Mouse (Mus musculus): Measurements from ENCODE around the gene Thap2. TPM values are rescaled to one million over a fixed set of nuclear protein-coding genes. Genes with fewer than 3 reads are reported as not detected.

Thap2 gene
- polyA plus RNA-seq, 1 experiment from 2014 or later = 29.7 TPM

- Histone ChIP-seq H3K27ac (peak overlapping the region; percentile 98; the same call in 1 of the 2 replicates), H3K4me2 (replicated peaks) (peak overlapping the region; percentile 76), H3K27me3 (no peaks in the 10 kb centered on the region), H3K4me3 (peak overlapping the region; percentile 93), H3K4me1 (peaks cover 26% of the 10 kb centered on the region), H3K9ac (peak overlapping the region; percentile 97), H3K9me3 (no peaks in the 10 kb centered on the region), H3K36me3 (peaks cover 5% of the 10 kb centered on the region; the same call in 1 of the 2 replicates)
- 44% methylated on average over 12 of the region's 12 CpGs for WGBS
- ATAC-seq (ENCODE audit: low FRiP score, low read depth) = no peak
Observed at GRCm38 (mm10) chr10:115382846-115383643, 1.2 kb downstream of the Thap2 start.

- Histone ChIP-seq H3K27ac (no peak overlapping the region), H3K4me2 (replicated peaks) (no peak overlapping the region), H3K36me3 (peaks cover 5% of the 10 kb centered on the region; the same call in 1 of the 2 replicates), H3K9me3 (no peaks in the 10 kb centered on the region), H3K9ac (no peak overlapping the region), H3K4me1 (peaks cover 20% of the 10 kb centered on the region), H3K27me3 (no peaks in the 10 kb centered on the region), H3K4me3 (no peak overlapping the region)
- 83% methylated on average over 2 of the region's 2 CpGs for WGBS
- ATAC-seq (ENCODE audit: low FRiP score, low read depth) = no peak
Observed at GRCm38 (mm10) chr10:115381506-115382084, 2.6 kb downstream of the Thap2 start.

DNA sequence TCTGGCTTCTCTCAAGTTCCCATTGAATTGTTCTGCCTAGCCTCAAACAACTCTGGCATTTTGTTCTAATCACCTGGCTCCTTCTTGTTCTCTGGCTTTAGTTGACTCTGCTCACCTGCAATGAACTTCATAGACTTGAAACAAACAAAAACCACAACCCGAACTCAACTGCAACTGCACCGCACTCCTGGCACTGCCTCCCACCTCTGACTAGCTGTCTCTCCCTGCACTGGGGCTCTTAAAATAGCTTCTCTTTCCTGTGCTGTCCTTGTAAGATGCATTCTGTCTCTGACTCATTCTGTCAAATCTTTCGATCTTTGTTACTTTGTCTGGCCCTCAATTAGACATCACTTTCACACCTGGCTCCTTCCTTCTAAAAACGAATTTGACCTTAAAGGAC is 21.1 kb downstream of the Thap2 start:
- H3K27me3 ChIP-seq = no peaks in the 10 kb centered on the region
- no peaks in the 10 kb centered on the region for H3K9me3 ChIP-seq
- 87% methylated on average over 4 of the region's 4 CpGs for WGBS
- peak overlapping the region; percentile 67 for H3K4me2 ChIP-seq (replicated peaks)
- no peak for ATAC-seq (ENCODE audit: low FRiP score, low read depth)
- H3K9ac ChIP-seq = peak overlapping the region; percentile 64
- no peak overlapping the region for H3K27ac ChIP-seq
- H3K4me1 ChIP-seq = peaks cover 19% of the 10 kb centered on the region
- H3K4me3 ChIP-seq = peak overlapping the region; percentile 61
- H3K36me3 ChIP-seq = no peaks in the 10 kb centered on the region

DNA sequence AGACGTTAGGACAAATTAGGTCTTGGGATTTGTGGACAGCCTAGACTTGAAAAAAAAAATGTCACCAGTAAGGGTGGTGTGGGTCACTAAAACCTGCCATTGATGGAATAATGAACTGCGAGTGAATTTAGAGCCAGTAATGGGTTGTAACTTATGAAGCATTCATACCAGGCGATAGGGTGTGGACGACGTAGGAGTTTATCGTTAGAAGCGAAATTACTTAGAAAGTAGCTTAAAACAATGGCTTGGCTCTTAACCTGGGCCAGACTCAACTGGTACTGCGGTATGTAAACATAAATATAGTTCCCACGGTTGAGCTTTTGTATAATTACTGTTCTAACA is 21.6 kb downstream of the Thap2 start:
- 7% methylated on average over 9 of the region's 9 CpGs for WGBS
- Histone ChIP-seq H3K9me3 (no peaks in the 10 kb centered on the region), H3K4me1 (peaks cover 19% of the 10 kb centered on the region), H3K27ac (peak overlapping the region; percentile 90; the same call in 1 of the 2 replicates), H3K27me3 (no peaks in the 10 kb centered on the region), H3K9ac (peak overlapping the region; percentile 64), H3K4me2 (replicated peaks) (peak overlapping the region; percentile 67), H3K36me3 (no peaks in the 10 kb centered on the region), H3K4me3 (peak overlapping the region; percentile 61)
- ATAC-seq (ENCODE audit: low FRiP score, low read depth) = peak; percentile 12

DNA sequence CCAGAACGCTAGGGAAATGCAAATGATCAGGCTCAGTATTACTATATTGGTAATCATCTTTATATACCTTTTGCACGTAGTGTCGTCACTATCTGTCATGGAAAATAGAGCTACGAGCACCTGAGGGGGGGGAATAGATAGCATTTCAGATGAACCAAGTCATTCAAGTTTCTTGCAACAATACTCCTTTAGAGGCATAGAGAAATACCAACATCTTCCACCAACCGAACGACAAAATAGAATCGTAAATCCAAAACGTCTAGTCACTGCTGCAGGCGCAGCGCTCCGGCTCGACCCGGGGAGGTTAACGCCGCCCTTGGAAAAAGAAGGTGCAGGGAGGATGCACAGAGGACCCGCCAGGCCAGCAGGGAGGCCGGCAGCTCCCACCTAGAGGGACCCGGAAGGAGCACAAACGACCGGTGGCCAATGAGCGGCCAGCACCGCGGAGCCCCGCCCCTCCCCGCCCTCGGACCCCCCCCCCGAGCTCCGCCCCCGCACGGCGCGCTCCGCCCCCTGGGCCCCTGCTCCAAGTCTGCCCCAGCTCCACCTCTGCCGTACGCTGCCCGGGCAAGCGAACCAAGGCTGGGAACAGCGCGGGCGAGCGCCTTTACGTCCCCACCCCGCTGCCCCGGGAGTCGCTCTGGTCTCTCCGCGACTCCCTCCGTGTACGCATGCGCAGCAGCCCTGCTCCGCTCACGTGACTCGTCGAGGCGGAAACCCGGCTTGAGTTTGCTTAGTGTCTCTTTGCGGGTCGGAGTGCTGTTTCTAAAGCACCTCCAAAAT is 22.2 kb downstream of the Thap2 start, which contains the start of gene Tmem19:
Gene Tmem19 (minus strand): TSS at position 662 of the 783 bp plus-strand sequence.
- ATAC-seq (ENCODE audit: low FRiP score, low read depth) = peak; percentile 99
- Histone ChIP-seq H3K9ac (peak within 1 kb of the TSS; percentile 64), H3K4me3 (peak within 1 kb of the TSS; percentile 61), H3K4me2 (replicated peaks) (peak within 1 kb of the TSS; percentile 67), H3K36me3 (peaks cover 4% of the 10 kb centered on the region; the same call in 1 of the 2 replicates), H3K4me1 (peaks cover 19% of the 10 kb centered on the region), H3K27ac (peak within 1 kb of the TSS; percentile 90), H3K9me3 (no peaks in the 10 kb centered on the region), H3K27me3 (no peaks in the 10 kb centered on the region)
- under 1% methylated on average over 53 of the region's 58 CpGs for WGBS

GRCm38 (mm10) chr10:115359066-115359465 is 25.2 kb downstream of the Thap2 start:
- Histone ChIP-seq H3K4me3 (no peak overlapping the region), H3K9me3 (no peaks in the 10 kb centered on the region), H3K9ac (no peak overlapping the region), H3K4me2 (replicated peaks) (no peak overlapping the region), H3K4me1 (peaks cover 19% of the 10 kb centered on the region), H3K27ac (no peak overlapping the region), H3K36me3 (peaks cover 16% of the 10 kb centered on the region), H3K27me3 (no peaks in the 10 kb centered on the region)
- 92% methylated on average over 7 of the region's 7 CpGs for WGBS
- ATAC-seq (ENCODE audit: low FRiP score, low read depth) = no peak

GRCm38 (mm10) chr10:115358216-115358919 is 25.9 kb downstream of the Thap2 start:
- Histone ChIP-seq H3K4me1 (peaks cover 19% of the 10 kb centered on the region), H3K9me3 (no peaks in the 10 kb centered on the region), H3K36me3 (peaks cover 16% of the 10 kb centered on the region), H3K27ac (no peak overlapping the region), H3K27me3 (no peaks in the 10 kb centered on the region), H3K9ac (no peak overlapping the region), H3K4me3 (no peak overlapping the region), H3K4me2 (replicated peaks) (no peak overlapping the region)
- 92% methylated on average over 17 of the region's 17 CpGs for WGBS
- ATAC-seq (ENCODE audit: low FRiP score, low read depth) = no peak

GRCm38 (mm10) chr10:115356106-115356505 is 28.1 kb downstream of the Thap2 start:
- Histone ChIP-seq H3K27me3 (no peaks in the 10 kb centered on the region), H3K9me3 (no peaks in the 10 kb centered on the region), H3K4me1 (peaks cover 7% of the 10 kb centered on the region), H3K27ac (no peak overlapping the region), H3K9ac (no peak overlapping the region), H3K4me3 (no peak overlapping the region), H3K36me3 (peaks cover 16% of the 10 kb centered on the region), H3K4me2 (replicated peaks) (no peak overlapping the region)
- WGBS = 89% methylated on average over 6 of the region's 7 CpGs
- no peak for ATAC-seq (ENCODE audit: low FRiP score, low read depth)

DNA sequence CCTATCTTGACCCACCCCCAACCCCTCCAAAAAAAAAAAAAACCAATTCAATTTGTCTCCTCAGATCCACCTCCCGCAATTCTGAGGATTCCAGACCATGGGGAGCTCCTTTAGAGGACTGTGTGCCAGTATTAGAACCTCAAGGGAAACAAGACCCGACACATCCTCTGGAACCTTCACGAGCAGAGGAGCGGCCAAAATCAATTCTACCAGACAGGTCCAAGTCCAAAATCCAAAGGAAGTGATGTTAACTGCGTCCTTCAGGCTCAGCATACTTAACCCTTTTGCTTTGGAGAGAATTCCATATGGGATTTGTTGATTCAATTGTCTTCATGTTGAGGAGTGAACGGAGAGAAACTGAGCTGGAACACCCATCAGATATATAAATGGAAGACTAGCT is 29.2 kb downstream of the Thap2 start:
- Histone ChIP-seq H3K4me1 (no peaks in the 10 kb centered on the region), H3K9me3 (no peaks in the 10 kb centered on the region), H3K36me3 (peaks cover 16% of the 10 kb centered on the region), H3K27ac (no peak overlapping the region), H3K4me2 (replicated peaks) (no peak overlapping the region), H3K4me3 (no peak overlapping the region), H3K9ac (no peak overlapping the region), H3K27me3 (no peaks in the 10 kb centered on the region)
- no peak for ATAC-seq (ENCODE audit: low FRiP score, low read depth)
- 90% methylated on average over 6 of the region's 6 CpGs for WGBS

- H3K4me1 ChIP-seq = no peaks in the 10 kb centered on the region
Observed at GRCm38 (mm10) chr10:115354553-115354952, 29.7 kb downstream of the Thap2 start.

DNA sequence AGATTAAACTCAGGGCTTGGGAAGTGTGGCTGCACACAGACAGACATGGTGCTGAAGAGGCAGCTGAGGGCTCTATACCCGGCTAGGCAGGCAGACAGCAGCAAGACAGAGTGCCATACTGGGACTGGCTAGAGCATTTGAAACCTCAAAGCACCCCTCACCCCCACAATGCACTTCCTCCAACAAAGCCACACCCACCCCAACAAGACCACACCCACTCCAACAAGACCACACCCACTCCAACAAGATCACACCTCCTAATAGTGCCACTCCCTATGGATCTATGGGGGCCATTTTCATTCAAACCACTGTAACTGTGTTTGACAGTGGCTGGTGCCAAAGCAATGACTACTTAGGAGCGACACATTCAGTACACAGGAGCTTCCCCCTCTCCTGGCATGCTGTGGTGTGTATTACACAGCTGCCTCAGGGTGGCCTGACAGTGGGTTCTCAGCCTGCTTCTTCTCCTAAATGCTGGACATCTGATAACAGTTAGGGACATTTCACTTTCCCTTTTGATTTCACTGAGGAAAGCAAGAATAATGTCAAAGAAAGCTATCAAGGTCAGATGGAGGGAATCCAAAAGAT is 33.3 kb downstream of the Thap2 start:
- no peak for ATAC-seq (ENCODE audit: low FRiP score, low read depth)
- 77% methylated on average over 2 of the region's 2 CpGs for WGBS
- H3K4me1 ChIP-seq = no peaks in the 10 kb centered on the region

More at GRCm38 (mm10) chr10:115354553-115354952, 29.7 kb downstream of the Thap2 start:
- Histone ChIP-seq H3K4me3 (no peak overlapping the region), H3K36me3 (peaks cover 16% of the 10 kb centered on the region), H3K9ac (no peak overlapping the region), H3K4me2 (replicated peaks) (no peak overlapping the region), H3K9me3 (no peaks in the 10 kb centered on the region), H3K27ac (no peak overlapping the region), H3K27me3 (no peaks in the 10 kb centered on the region)
- no peak for ATAC-seq (ENCODE audit: low FRiP score, low read depth)
- WGBS = 71% methylated on average over 6 of the region's 6 CpGs

More for the DNA sequence above, 33.3 kb downstream of the Thap2 start:
- H3K27me3 ChIP-seq = no peaks in the 10 kb centered on the region
- H3K36me3 ChIP-seq = peaks cover 7% of the 10 kb centered on the region; the same call in 1 of the 2 replicates
- H3K4me2 ChIP-seq (replicated peaks) = no peak overlapping the region
- no peak overlapping the region for H3K9ac ChIP-seq
- H3K4me3 ChIP-seq = no peak overlapping the region
- H3K9me3 ChIP-seq = no peaks in the 10 kb centered on the region
- H3K27ac ChIP-seq = no peak overlapping the region
